Mouse (Mus musculus) myocyte (in vitro differentiated cells): ENCODE measurements at regions not wholly inside any gene's neighbourhood (a gene's known extent, or its start where the extent isn't known, plus 50 kb on each side); places are given as distances from the start of the nearest gene placed in this dataset.
"Not testable (repeated sequence)": the region's sequence is repeated elsewhere in the genome, so short reads cannot be mapped to it uniquely, and the experiment has no call there.

Source experiments
- H3K27me3 ChIP-seq: one replicate; pipeline ENCODE4 v1.6.1; 2011; ENCODE audit not compliant: control insufficient read depth, insufficient read depth, insufficient read length
- H3K36me3 ChIP-seq: one replicate; pipeline ENCODE4 v1.6.1; 2011; ENCODE audit not compliant: control insufficient read depth, insufficient read depth
- H3K4me2 ChIP-seq: one replicate; pipeline ENCODE4 v1.6.1; 2011; ENCODE audit warnings: low read depth, control low read depth
- H3K4me3 ChIP-seq: one replicate; pipeline ENCODE4 v1.5.1; 2011; ENCODE audit warnings: mild to moderate bottlenecking, control low read depth, moderate library complexity
- H3K79me2 ChIP-seq: one replicate; pipeline ENCODE4 v1.6.1; 2011; ENCODE audit not compliant: control insufficient read depth, insufficient read depth
- H3ac ChIP-seq: one replicate; pipeline ENCODE4 v1.6.1; 2011; ENCODE audit not compliant: control insufficient read depth, insufficient read length
- CEBPB ChIP-seq: IDR thresholded peaks from 2 replicates; pipeline ENCODE4 v1.6.1; 2011; ENCODE audit warnings: mild to moderate bottlenecking, moderate library complexity; ENCODE audit not compliant: poor library complexity, insufficient read depth, severe bottlenecking
- E2F4 ChIP-seq: IDR thresholded peaks from one replicate; pipeline ENCODE4 v1.6.1; 2011; ENCODE audit warnings: mild to moderate bottlenecking, control low read depth, moderate library complexity; ENCODE audit not compliant: insufficient read depth
- MAX ChIP-seq: IDR thresholded peaks from one replicate; pipeline ENCODE4 v1.6.1; 2011; ENCODE audit warnings: low read depth, mild to moderate bottlenecking, control low read depth
- MYOD1 ChIP-seq, 3 experiments: IDR thresholded peaks; one replicate each; pipeline ENCODE4 v1.6.1; 2011; ENCODE audit warnings: control low read depth in 2 of 3, low read depth in 2 of 3, mild to moderate bottlenecking in 2 of 3, moderate library complexity in 1 of 3; ENCODE audit not compliant: insufficient read length in 2 of 3, control insufficient read depth in 1 of 3
- MYOG ChIP-seq, 3 experiments: IDR thresholded peaks; one replicate each; pipeline ENCODE4 v1.6.1; 2011; ENCODE audit warnings: control low read depth in 2 of 3, low read depth in 2 of 3, mild to moderate bottlenecking in 2 of 3; ENCODE audit not compliant: insufficient read length in 2 of 3, control insufficient read depth in 1 of 3, insufficient read depth in 1 of 3
- POLR2A ChIP-seq: IDR thresholded peaks from one replicate; pipeline ENCODE4 v1.6.1; 2011; ENCODE audit warnings: low read depth, mild to moderate bottlenecking, control low read depth, moderate library complexity; ENCODE audit not compliant: insufficient read length
- POLR2AphosphoS2 ChIP-seq: IDR thresholded peaks from one replicate; pipeline ENCODE4 v1.6.1; 2011; ENCODE audit warnings: low read depth, control low read depth; ENCODE audit not compliant: insufficient read length
- REST ChIP-seq: IDR thresholded peaks from one replicate; pipeline ENCODE4 v1.6.1; 2011; ENCODE audit warnings: mild to moderate bottlenecking, control low read depth, moderate library complexity; ENCODE audit not compliant: insufficient read depth, insufficient read length
- SRF ChIP-seq: IDR thresholded peaks from one replicate; pipeline ENCODE4 v1.6.1; 2011; ENCODE audit warnings: low read depth; ENCODE audit not compliant: control insufficient read depth, insufficient read length
- TCF12 ChIP-seq: IDR thresholded peaks from one replicate; pipeline ENCODE4 v1.6.1; 2011; ENCODE audit warnings: mild to moderate bottlenecking, control low read depth; ENCODE audit not compliant: poor library complexity, insufficient read depth, severe bottlenecking
- TCF3 ChIP-seq: IDR thresholded peaks from one replicate; pipeline ENCODE4 v1.6.1; 2011; ENCODE audit warnings: low read depth, control low read depth; ENCODE audit not compliant: insufficient read length
- USF1 ChIP-seq: IDR thresholded peaks from one replicate; pipeline ENCODE4 v1.6.1; 2011; ENCODE audit warnings: low read depth, mild to moderate bottlenecking, control low read depth, moderate library complexity

DNA sequence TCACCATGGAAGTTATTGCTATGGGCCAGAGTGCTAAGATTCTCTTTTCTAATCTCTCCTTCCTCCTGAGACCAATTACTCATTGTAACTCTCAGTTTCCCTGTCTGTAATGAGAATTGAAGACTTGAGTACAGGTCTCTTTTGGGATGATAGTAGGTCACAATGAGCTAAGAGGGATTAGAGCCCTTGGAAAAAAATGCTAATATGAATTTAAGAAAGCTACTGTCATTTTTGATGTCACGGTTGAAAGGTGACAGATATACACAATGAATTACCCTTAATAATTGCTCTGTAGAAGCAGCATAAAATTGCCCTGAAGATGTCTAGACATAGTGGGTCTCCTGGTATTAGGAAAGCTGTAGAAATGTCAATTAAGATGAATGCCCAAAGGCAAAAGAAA is 178.2 kb downstream of the Kcna4 start:
- Histone ChIP-seq H3ac (no peak overlapping the region), H3K4me3 (no peak overlapping the region), H3K27me3 (no peaks in the 10 kb centered on the region), H3K36me3 (no peaks in the 10 kb centered on the region), H3K79me2 (no peaks in the 10 kb centered on the region), H3K4me2 (no peak overlapping the region)
- TF ChIP-seq SRF (no peak), USF1 (no peak), MAX (no peak), CEBPB (no peak), POLR2A (no peak), REST (no peak), TCF3 (no peak)

DNA sequence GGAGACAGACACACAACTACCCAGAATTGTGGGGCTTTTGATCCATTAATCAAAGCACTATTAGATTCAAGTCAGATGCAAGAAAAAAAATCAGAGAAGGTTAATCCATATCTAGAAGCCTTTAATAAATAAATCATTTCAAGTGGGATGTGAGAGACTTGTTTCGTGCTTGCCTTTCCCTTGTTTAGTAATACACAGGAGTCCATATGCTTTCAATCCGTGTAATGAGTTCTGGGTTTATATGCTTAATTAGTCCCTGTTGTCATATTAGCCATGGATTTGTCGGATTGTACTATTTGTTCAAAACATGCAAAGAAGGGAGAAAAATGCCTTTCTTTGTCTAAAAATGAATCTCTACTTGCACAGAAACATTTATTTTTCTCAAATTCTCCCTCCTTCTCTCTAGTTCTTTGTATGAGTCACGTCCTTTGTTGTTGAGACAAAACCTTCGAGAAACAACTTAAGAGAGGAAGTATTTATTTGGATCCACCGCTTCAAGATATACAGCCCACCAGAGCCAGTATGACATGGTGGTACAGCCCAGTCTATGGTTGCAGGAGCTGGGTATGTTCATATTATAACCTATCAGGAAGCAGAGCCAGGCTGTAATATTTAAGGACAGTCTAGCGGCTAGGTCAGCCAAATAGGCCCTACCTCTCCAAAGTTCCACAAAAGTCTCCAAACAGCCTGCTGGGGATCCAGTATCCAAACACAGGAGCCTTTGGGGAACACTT is 213.4 kb downstream of the Kcna4 start:
- Histone ChIP-seq H3K4me3 (no peak overlapping the region), H3K36me3 (no peaks in the 10 kb centered on the region), H3K79me2 (no peaks in the 10 kb centered on the region), H3K4me2 (no peak overlapping the region), H3ac (no peak overlapping the region), H3K27me3 (no peaks in the 10 kb centered on the region)
- TF ChIP-seq SRF (no peak), USF1 (no peak), MYOD1 (IDR thresholded peaks at IDR 0.05; ENCODE audit: control insufficient read depth in 1 of 3, insufficient read length in 2 of 3, low read depth in 2 of 3) (no peak), POLR2AphosphoS2 (no peak), TCF12 (no peak), E2F4 (no peak), MAX (no peak), MYOG (IDR thresholded peaks at IDR 0.05; ENCODE audit: control insufficient read depth in 1 of 3, insufficient read depth in 1 of 3, insufficient read length in 2 of 3, low read depth in 2 of 3) (no peak), TCF3 (no peak), POLR2A (no peak), REST (no peak), CEBPB (no peak)

- Histone ChIP-seq H3K36me3 (no peaks in the 10 kb centered on the region), H3ac (no peak overlapping the region), H3K79me2 (no peaks in the 10 kb centered on the region), H3K27me3 (no peaks in the 10 kb centered on the region), H3K4me3 (no peak overlapping the region), H3K4me2 (no peak overlapping the region)
- TF ChIP-seq REST (no peak), POLR2AphosphoS2 (no peak), E2F4 (no peak), SRF (no peak), MYOG (IDR thresholded peaks at IDR 0.05; ENCODE audit: control insufficient read depth in 1 of 3, insufficient read depth in 1 of 3, insufficient read length in 2 of 3, low read depth in 2 of 3) (no peak), POLR2A (no peak), MAX (no peak), MYOD1 (IDR thresholded peaks at IDR 0.05; ENCODE audit: control insufficient read depth in 1 of 3, insufficient read length in 2 of 3, low read depth in 2 of 3) (no peak), TCF12 (no peak), TCF3 (no peak)
These were observed 217.2 kb downstream of the Kcna4 start for GRCm38 (mm10) chr2:107507426-107508167.

- not testable (repeated sequence) for H3K36me3 ChIP-seq, H3K79me2 ChIP-seq, H3ac ChIP-seq, H3K4me2 ChIP-seq, H3K4me3 ChIP-seq, H3K27me3 ChIP-seq
These were observed 225.0 kb downstream of the Kcna4 start for GRCm38 (mm10) chr2:107515486-107515885.

DNA sequence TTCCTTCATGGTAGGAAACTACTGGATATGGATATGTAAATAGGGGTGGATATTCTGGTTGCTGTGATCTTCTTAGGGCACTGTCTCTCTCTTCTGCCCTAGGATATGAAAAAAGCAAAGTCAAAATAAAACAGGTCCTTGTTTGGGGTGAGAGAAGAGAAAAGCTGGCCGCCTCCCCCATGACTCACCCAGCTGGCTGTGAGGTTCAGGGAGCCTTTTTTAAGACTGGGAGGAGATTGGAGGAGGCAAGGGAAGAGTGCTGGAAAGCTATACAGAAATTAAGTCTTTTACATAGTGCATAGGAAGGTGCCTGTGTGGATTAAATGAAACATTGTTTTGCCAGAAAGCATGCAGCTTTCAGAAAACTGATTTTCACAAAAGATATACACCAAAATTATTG is 227.7 kb downstream of the Kcna4 start:
- Histone ChIP-seq H3K36me3 (no peaks in the 10 kb centered on the region), H3K4me3 (no peak overlapping the region), H3K4me2 (no peak overlapping the region), H3K27me3 (no peaks in the 10 kb centered on the region), H3K79me2 (no peaks in the 10 kb centered on the region), H3ac (no peak overlapping the region)
- no peak for TF ChIP-seq POLR2AphosphoS2
- no peak for TF ChIP-seq MAX
- no peak for TF ChIP-seq SRF
- no peak for TF ChIP-seq TCF3
- TF ChIP-seq USF1: no peak
- TF ChIP-seq MYOD1 (IDR thresholded peaks at IDR 0.05; ENCODE audit: control insufficient read depth in 1 of 3, insufficient read length in 2 of 3, low read depth in 2 of 3): no peak
- TF ChIP-seq CEBPB: no peak
- TF ChIP-seq MYOG (IDR thresholded peaks at IDR 0.05; ENCODE audit: control insufficient read depth in 1 of 3, insufficient read depth in 1 of 3, insufficient read length in 2 of 3, low read depth in 2 of 3): no peak
- TF ChIP-seq POLR2A: no peak
- no peak for TF ChIP-seq TCF12
- no peak for TF ChIP-seq E2F4
- no peak for TF ChIP-seq REST
